Mouse (Mus musculus) limb, embryonic 11.5 days (tissue): ENCODE measurements around the gene Eddm3b. TPM values are rescaled to one million over a fixed set of nuclear protein-coding genes. Genes with fewer than 3 reads are reported as not detected.
"Not testable (repeated sequence)": the region's sequence is repeated elsewhere in the genome, so short reads cannot be mapped to it uniquely, and the experiment has no call there.

Experiments used
- ATAC-seq: fragments of 200-750 bp; cut with Nextera tagmentation; 2 replicates; pipeline ENCODE4 v1.8.0; 2017; ENCODE audit warnings: low read depth; ENCODE audit not compliant: insufficient number of reproducible peaks, low FRiP score, low TSS enrichment
- DNase-seq: peaks from one replicate; pipeline ENCODE4 v3.0.0-alpha.2; 2015; ENCODE audit warnings: low spot score
- H3K27ac ChIP-seq: fragments of 300-500 bp; sonication (generic); replicated peaks from 2 replicates; pipeline ENCODE4 v1.5.1; 2014; ENCODE audit warnings: low read depth, mild to moderate bottlenecking, low read length
- H3K27me3 ChIP-seq: fragments of 300-500 bp; sonication (generic); 2 replicates; pipeline ENCODE4 v1.6.1; 2014; ENCODE audit warnings: mild to moderate bottlenecking, low read length, mixed read lengths; ENCODE audit not compliant: control insufficient read depth, insufficient read depth
- H3K36me3 ChIP-seq: fragments of 300-500 bp; sonication (generic); 2 replicates; pipeline ENCODE4 v1.6.1; 2014; ENCODE audit warnings: mild to moderate bottlenecking, low read length, moderate library complexity, mixed read lengths; ENCODE audit not compliant: control insufficient read depth, insufficient read depth
- H3K4me1 ChIP-seq: fragments of 300-500 bp; sonication (generic); 2 replicates; pipeline ENCODE4 v1.6.1; 2014; ENCODE audit warnings: low read length, mixed read lengths; ENCODE audit not compliant: control insufficient read depth, insufficient read depth
- H3K4me2 ChIP-seq: fragments of 300-500 bp; sonication (generic); 2 replicates; pipeline ENCODE4 v1.6.1; 2014; ENCODE audit warnings: low read depth, mild to moderate bottlenecking, moderate library complexity; ENCODE audit not compliant: severe bottlenecking
- H3K4me3 ChIP-seq: fragments of 300-500 bp; sonication (generic); 2 replicates; pipeline ENCODE4 v1.5.1; 2014; ENCODE audit warnings: low read depth, low read length
- H3K9ac ChIP-seq: fragments of 300-500 bp; sonication (generic); 2 replicates; pipeline ENCODE4 v1.6.1; 2014; ENCODE audit warnings: mild to moderate bottlenecking, low read length
- H3K9me3 ChIP-seq: fragments of 300-500 bp; sonication (generic); 2 replicates; pipeline ENCODE4 v1.6.1; 2016; ENCODE audit warnings: low read length; ENCODE audit not compliant: control insufficient read depth
- WGBS: fragments of 180-500 bp; shearing (Covaris S2); extraction: QIAGEN DNeasy Blood & Tissue Kit; methylation state at CpG from one replicate; pipeline ENCODE4 v1.1.7; 2014; 5-methylcytosine and 5-hydroxymethylcytosine counted together
- polyA plus RNA-seq: library from polyadenylated mRNA; unstranded; fragments of >200 nt; fragmentation: Nextera tagmentation; extraction: Ambion mirVana; gene quantifications from 2 replicates; pipeline ENCODE4 v1.2.1, GENCODE M21; 2014

Gene Eddm3b
- polyA plus RNA-seq, 1 experiment from 2014 or later = not detected

DNA sequence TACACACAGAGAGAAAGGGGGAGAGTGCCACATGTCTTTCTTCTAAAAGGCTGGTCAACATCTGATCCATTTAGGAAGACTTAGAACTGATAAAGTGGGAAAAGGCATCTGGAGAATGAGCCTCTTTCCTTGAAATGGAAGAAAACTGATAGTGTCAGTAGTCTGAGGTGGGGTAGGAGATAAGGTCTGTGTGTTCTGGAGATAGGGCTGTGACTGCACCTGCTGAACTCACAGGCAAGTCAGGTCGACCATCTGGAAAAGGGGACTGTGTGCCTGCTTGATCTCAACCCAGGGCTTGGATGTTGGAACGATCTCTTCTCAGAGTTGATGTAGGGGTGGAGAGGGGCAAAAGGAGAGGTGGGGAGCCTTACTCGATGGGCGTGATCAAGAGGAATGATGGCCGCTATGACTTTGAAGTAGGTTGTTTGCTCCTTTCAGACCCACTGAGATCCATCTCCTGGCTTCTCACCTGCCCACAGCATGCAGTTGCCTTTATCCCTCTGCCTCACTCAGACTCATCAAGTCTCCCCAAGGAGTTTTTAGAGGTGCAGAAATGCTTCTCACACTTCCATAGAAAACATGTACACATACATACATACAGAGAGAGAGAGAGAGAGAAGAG is 38.1 kb downstream of the Eddm3b start:
- WGBS = 65% methylated on average over 5 of the region's 5 CpGs
- Histone ChIP-seq H3K9me3 (no peaks in the 10 kb centered on the region), H3K4me2 (no peak overlapping the region), H3K27me3 (no peaks in the 10 kb centered on the region), H3K4me1 (no peaks in the 10 kb centered on the region), H3K27ac (no peak overlapping the region), H3K9ac (no peak overlapping the region), H3K36me3 (no peaks in the 10 kb centered on the region), H3K4me3 (no peak overlapping the region)
- ATAC-seq (no peak), DNase-seq (no peak)

DNA sequence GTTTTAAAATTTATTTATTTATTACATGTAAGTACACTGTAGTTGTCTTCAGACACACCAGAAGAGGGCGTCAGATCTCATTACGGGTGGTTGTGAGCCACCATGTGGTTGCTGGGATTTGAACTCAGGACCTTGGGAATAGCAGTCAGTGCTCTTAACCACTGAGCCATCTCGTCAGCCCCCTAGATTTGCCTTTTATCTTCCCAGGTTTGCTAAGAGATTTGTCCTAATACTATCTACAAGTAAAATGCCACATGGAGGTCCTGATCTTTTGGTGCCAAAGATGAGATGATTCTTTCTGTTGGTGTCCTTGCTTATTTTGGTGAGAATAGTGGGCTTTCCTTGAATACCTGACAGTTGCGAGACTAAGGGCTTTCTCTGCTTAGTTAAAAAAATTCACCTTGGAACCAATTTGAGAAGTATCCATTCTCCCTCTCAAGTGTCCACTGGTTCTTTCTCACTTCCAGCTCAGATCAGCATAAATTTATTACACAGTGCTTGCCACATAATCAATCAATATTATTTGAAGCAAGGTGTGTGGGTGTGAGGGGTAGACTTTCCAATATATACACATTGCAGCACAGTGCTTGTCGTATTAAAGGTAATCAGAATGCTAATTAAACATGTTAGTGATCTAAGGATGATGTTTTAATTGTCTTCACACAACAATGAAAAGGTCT is 42.0 kb downstream of the Eddm3b start:
- H3K4me2 ChIP-seq = no peak overlapping the region
- no peaks in the 10 kb centered on the region for H3K36me3 ChIP-seq
- no peak for DNase-seq
- no peak overlapping the region for H3K9ac ChIP-seq
- no peak overlapping the region for H3K4me3 ChIP-seq
- no peaks in the 10 kb centered on the region for H3K27me3 ChIP-seq
- no peaks in the 10 kb centered on the region for H3K4me1 ChIP-seq
- WGBS = 86% methylated on average over 5 of the region's 5 CpGs
- no peaks in the 10 kb centered on the region for H3K9me3 ChIP-seq
- no peak overlapping the region for H3K27ac ChIP-seq
- ATAC-seq = no peak

DNA sequence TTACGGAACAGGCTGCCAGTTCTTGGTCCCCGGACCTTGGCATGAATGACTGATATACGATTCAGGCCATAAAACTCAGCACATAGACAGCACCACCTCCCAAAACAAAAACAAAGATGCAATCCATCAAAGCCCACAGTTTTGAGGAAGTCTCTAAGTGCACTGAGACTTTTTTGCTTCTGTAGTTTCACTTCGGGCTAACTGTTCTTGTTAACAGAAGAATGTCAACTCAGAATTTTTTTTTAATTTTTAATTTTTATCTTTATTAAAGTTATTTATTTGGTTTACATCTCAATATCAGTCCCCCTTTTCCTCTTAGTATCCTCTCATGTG is 42.5 kb downstream of the Eddm3b start:
- WGBS = 39% methylated on average over 4 of the region's 4 CpGs
- no peak for ATAC-seq
- no peaks in the 10 kb centered on the region for H3K36me3 ChIP-seq

DNA sequence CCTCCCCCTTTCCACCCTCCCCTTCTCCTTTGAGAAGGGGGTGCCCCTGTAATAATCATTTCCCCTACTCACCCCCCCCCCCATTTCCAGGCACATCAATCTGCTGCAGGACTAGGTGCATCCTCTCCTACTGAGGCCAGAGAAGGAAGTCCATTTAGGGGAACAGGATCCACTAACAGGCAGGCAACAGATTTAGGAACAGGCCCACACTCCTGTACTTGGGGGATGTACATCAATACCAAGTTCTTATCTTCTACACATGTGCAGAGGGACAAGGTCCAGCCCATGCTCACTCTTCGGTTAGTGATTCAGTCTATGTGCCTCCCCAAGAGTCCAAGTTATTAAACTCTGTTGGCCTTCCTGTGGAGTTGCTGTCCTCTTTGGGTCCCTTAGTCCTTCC is 42.8 kb downstream of the Eddm3b start:
- Histone ChIP-seq H3K36me3 (no peaks in the 10 kb centered on the region), H3K9ac (no peak overlapping the region), H3K4me3 (no peak overlapping the region), H3K27ac (no peak overlapping the region), H3K4me2 (no peak overlapping the region), H3K4me1 (no peaks in the 10 kb centered on the region), H3K9me3 (no peaks in the 10 kb centered on the region), H3K27me3 (no peaks in the 10 kb centered on the region)
- 89% methylated on average over 1 of the region's 1 CpGs for WGBS
- ATAC-seq = no peak
- DNase-seq = no peak

More for the DNA sequence above, 42.5 kb downstream of the Eddm3b start:
- Histone ChIP-seq H3K4me1 (no peaks in the 10 kb centered on the region), H3K4me3 (no peak overlapping the region), H3K9ac (no peak overlapping the region), H3K27me3 (no peaks in the 10 kb centered on the region), H3K9me3 (no peaks in the 10 kb centered on the region), H3K27ac (no peak overlapping the region), H3K4me2 (no peak overlapping the region)
- no peak for DNase-seq

DNA sequence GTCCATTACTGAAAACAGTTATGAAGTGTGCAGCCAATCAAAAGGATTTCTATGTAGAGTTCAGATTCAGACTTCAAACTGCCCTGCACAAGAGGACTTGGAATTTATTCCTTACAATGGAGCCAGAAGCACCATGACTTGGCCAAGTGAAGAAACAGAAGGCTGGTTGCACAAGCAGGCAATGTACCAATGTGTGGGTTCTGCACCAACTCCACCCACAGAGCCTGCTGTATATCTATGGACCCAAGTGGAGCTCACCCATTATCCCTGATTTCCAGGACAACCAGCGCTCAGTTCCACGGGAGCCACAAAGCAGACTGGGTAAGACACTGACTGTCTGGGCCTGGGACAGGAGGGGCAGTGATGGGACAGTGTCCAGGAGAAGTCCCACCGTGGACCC is 47.8 kb downstream of the Eddm3b start, which contains the start of gene Rnase2b:
TSS of gene Rnase2b (plus strand) at position 285 of the 400 bp plus-strand sequence.
- whole genome bisulfite sequencing = 91% methylated on average over 3 of the region's 3 CpGs

DNA sequence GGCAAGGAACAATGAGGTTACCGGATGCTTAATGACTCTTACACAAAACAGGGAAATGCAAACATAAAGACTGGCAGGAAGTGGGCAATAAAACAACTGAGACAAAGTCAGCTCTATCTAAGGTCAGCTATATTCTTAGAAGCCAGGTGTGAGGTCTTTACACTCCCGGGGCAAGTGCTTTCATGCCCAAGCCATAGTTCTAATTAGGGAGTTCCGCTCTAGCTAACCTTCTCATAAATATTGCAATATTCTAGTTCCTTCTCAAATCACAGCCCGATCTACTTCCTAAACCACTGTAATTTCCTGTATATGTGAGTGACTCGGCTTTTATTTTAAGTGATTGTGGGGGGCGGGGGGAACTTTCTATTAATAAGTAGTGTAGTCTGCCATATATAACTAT is 49.1 kb downstream of the Eddm3b start:
- not testable (repeated sequence) for H3K27ac ChIP-seq, H3K9me3 ChIP-seq, H3K4me1 ChIP-seq, H3K27me3 ChIP-seq, H3K4me3 ChIP-seq, H3K9ac ChIP-seq, H3K36me3 ChIP-seq, DNase-seq, ATAC-seq, H3K4me2 ChIP-seq
- WGBS = 76% methylated on average over 6 of the region's 6 CpGs

More for the DNA sequence above, 47.8 kb downstream of the Eddm3b start, which contains the start of gene Rnase2b:
- H3K27ac ChIP-seq, H3K4me1 ChIP-seq, H3K27me3 ChIP-seq, H3K4me2 ChIP-seq, H3K36me3 ChIP-seq, H3K4me3 ChIP-seq, H3K9me3 ChIP-seq, ATAC-seq, H3K9ac ChIP-seq, DNase-seq: not testable (repeated sequence)

DNA sequence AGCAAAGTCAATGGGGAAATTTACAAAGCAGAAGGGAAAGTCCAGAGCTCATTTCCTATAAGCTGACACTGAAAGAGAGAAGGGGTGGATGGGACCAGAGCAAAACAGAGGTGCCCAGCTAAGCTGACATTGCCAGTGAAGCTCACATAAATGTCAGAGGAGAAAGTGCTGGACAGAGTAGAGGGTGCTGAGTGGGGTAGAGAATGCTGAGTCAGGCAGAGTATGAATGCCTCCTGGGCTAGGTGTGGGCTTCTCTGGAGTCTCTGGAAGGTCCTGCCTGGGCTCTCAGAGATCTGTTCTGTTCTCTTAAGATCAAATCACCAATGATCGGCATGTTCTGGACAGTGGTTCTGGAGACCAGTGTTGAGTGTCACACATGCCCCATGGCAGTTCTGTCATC is 51.2 kb downstream of the Eddm3b start:
- Histone ChIP-seq H3K27ac (no peak overlapping the region), H3K36me3 (no peaks in the 10 kb centered on the region), H3K9ac (no peak overlapping the region), H3K27me3 (no peaks in the 10 kb centered on the region), H3K4me1 (no peaks in the 10 kb centered on the region), H3K9me3 (no peaks in the 10 kb centered on the region), H3K4me3 (no peak overlapping the region), H3K4me2 (no peak overlapping the region)
- DNase-seq (no peak), ATAC-seq (no peak)
- WGBS = 95% methylated on average over 1 of the region's 1 CpGs

DNA sequence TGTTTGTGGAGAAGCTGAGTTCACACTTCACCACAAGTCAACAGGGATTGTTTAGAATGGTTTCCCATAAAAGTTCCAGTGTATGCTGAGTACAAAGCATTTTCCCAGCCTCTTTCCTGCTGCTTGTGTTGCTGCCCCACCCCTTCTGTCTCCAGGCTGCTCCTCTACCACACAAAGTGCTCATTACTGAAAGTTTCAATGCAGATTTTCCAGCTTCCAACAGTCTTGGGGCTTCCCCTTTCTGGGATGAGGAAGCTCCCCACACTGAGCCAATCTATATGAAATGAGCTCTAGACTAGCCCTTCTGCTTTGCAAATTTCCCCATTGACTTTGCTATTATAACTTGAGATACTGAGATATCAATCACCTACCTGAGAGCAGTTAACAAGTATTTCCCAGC is 51.8 kb downstream of the Eddm3b start:
- H3K4me2 ChIP-seq = no peak overlapping the region
- H3K27me3 ChIP-seq = no peaks in the 10 kb centered on the region
- DNase-seq (no peak), ATAC-seq (no peak)
- no peaks in the 10 kb centered on the region for H3K36me3 ChIP-seq
- no peak overlapping the region for H3K4me3 ChIP-seq
- no peak overlapping the region for H3K27ac ChIP-seq
- no peaks in the 10 kb centered on the region for H3K9me3 ChIP-seq
- H3K4me1 ChIP-seq = no peaks in the 10 kb centered on the region
- H3K9ac ChIP-seq = no peak overlapping the region
